23 mouse cellular contexts compared by ENCODE assay signal in genomic region chr1:115417645-115418044, GRCm38 (mm10).
DNase-seq lines count a peak whose midpoint lies in the region; ATAC-seq lines count a peak whose summit lies in the region.
"Had no signal": no experiment of that assay in that cellular context is flagged by ENCODE, and none has a peak within 500 bp of the region (broad histone marks: within the 10 kb centered on the region; RNA-seq: fewer than 3 reads in every experiment).

No protein-coding gene starts in this region.

- H3K36me3 ChIP-seq in forebrain, embryonic 14.5 days (ENCODE audit: control insufficient read depth, insufficient read depth, low read length) = no peaks in the 10 kb centered on the region
- H3K36me3 ChIP-seq in forebrain, embryonic 12.5 days (replicated peaks) = no peaks in the 10 kb centered on the region
- no peaks in the 10 kb centered on the region for H3K36me3 ChIP-seq in midbrain, embryonic 11.5 days (ENCODE audit: control insufficient read depth, insufficient read depth, low read length)
- H3K36me3 ChIP-seq in midbrain, embryonic 15.5 days (replicated peaks) = no peaks in the 10 kb centered on the region
- H3K36me3 ChIP-seq in neural tube, embryonic 12.5 days = no peaks in the 10 kb centered on the region
- H3K36me3 ChIP-seq: embryonic facial prominence, embryonic 12.5 days; G1E; heart, embryonic 15.5 days; hindbrain, embryonic 15.5 days had no signal

- peak; percentile 9 for DNase-seq in forebrain, embryonic 14.5 days (ENCODE audit: low spot score)
- no peak for DNase-seq in midbrain, embryonic 11.5 days (ENCODE audit: low spot score, missing footprints)
- no peak for DNase-seq in neural tube, embryonic 10.5 days (ENCODE audit: extremely low spot score, low spot score)
- DNase-seq: adrenal gland, adult 8-10 months; adrenal gland, postnatal 36 days; B cell, adult 2 months; cerebellum, adult 11-12 months; cerebellum, adult 9-10 months; cerebellum, postnatal 25 days; forebrain, postnatal 0 days; gastrocnemius, postnatal 14 days; heart, adult 2 months; heart, postnatal 14 days had no signal

- H3K4me3 ChIP-seq in forebrain, embryonic 14.5 days (ENCODE audit: low read depth, low read length) = no peak overlapping the region
- no peak overlapping the region for H3K4me3 ChIP-seq in forebrain, embryonic 12.5 days (replicated peaks)
- H3K4me3 ChIP-seq in midbrain, embryonic 11.5 days (ENCODE audit: low read depth, low read length) = no peak overlapping the region
- no peak overlapping the region for H3K4me3 ChIP-seq in midbrain, embryonic 15.5 days
- H3K4me3 ChIP-seq in neural tube, embryonic 12.5 days = no peak overlapping the region
- H3K4me3 ChIP-seq: embryonic facial prominence, embryonic 12.5 days; heart, adult 2 months; heart, embryonic 15.5 days; hindbrain, embryonic 15.5 days had no signal

- no peak overlapping the region for H3K9ac ChIP-seq in forebrain, embryonic 14.5 days (ENCODE audit: low read length)
- H3K9ac ChIP-seq in forebrain, embryonic 12.5 days = no peak overlapping the region
- no peak overlapping the region for H3K9ac ChIP-seq in midbrain, embryonic 11.5 days (ENCODE audit: low read length)
- H3K9ac ChIP-seq in midbrain, embryonic 15.5 days = no peak overlapping the region
- H3K9ac ChIP-seq in neural tube, embryonic 12.5 days = no peak overlapping the region
- H3K9ac ChIP-seq: embryonic facial prominence, embryonic 12.5 days; forebrain, postnatal 0 days; heart, embryonic 15.5 days; hindbrain, embryonic 15.5 days had no signal

- no peak overlapping the region for H3K4me2 ChIP-seq in forebrain, embryonic 14.5 days (ENCODE audit: low read length)
- no peak overlapping the region for H3K4me2 ChIP-seq in forebrain, embryonic 12.5 days
- no peak overlapping the region for H3K4me2 ChIP-seq in midbrain, embryonic 11.5 days
- H3K4me2 ChIP-seq in midbrain, embryonic 15.5 days = no peak overlapping the region
- no peak overlapping the region for H3K4me2 ChIP-seq in neural tube, embryonic 12.5 days (replicated peaks)
- H3K4me2 ChIP-seq: embryonic facial prominence, embryonic 12.5 days; heart, embryonic 11.5 days; heart, embryonic 15.5 days; hindbrain, embryonic 15.5 days had no signal

- no peaks in the 10 kb centered on the region for H3K9me3 ChIP-seq in forebrain, embryonic 14.5 days (replicated peaks; ENCODE audit: control insufficient read depth, low read length)
- H3K9me3 ChIP-seq in forebrain, embryonic 12.5 days = no peaks in the 10 kb centered on the region
- H3K9me3 ChIP-seq in midbrain, embryonic 11.5 days (ENCODE audit: control insufficient read depth, low read length) = no peaks in the 10 kb centered on the region
- H3K9me3 ChIP-seq in midbrain, embryonic 15.5 days = no peaks in the 10 kb centered on the region
- no peaks in the 10 kb centered on the region for H3K9me3 ChIP-seq in neural tube, embryonic 12.5 days
- H3K9me3 ChIP-seq: embryonic facial prominence, embryonic 12.5 days; heart, embryonic 15.5 days; hindbrain, embryonic 15.5 days had no signal

- WGBS in forebrain, embryonic 14.5 days = 70% methylated on average over 2 of the region's 2 CpGs
- 71% methylated on average over 2 of the region's 2 CpGs for WGBS in forebrain, embryonic 12.5 days
- WGBS in midbrain, embryonic 11.5 days = 84% methylated on average over 2 of the region's 2 CpGs
- 52% methylated on average over 2 of the region's 2 CpGs for WGBS in midbrain, embryonic 15.5 days
- 58% methylated on average over 2 of the region's 2 CpGs for WGBS in neural tube, embryonic 12.5 days

- ATAC-seq in forebrain, embryonic 14.5 days = no peak
- no peak for ATAC-seq in forebrain, embryonic 12.5 days (ENCODE audit: low FRiP score)
- ATAC-seq in midbrain, embryonic 11.5 days (ENCODE audit: low FRiP score) = peak; percentile 76
- no peak for ATAC-seq in midbrain, embryonic 15.5 days (replicated peaks)
- ATAC-seq in neural tube, embryonic 12.5 days (ENCODE audit: low FRiP score, low read depth) = peak; percentile 61; the same call in 1 of the 2 replicates
- ATAC-seq in cerebellum, adult (ENCODE audit: insufficient number of reproducible peaks, low FRiP score, low TSS enrichment) = no peak
- ATAC-seq: CD4-positive, CD25-positive, alpha-beta regulatory T cell, adult 4 months; forebrain, postnatal 0 days had no signal

- no peak overlapping the region for H3K27ac ChIP-seq in forebrain, embryonic 14.5 days (ENCODE audit: low read depth, low read length)
- H3K27ac ChIP-seq in forebrain, embryonic 12.5 days = no peak overlapping the region
- H3K27ac ChIP-seq in midbrain, embryonic 11.5 days (ENCODE audit: low read depth, low read length) = no peak overlapping the region
- no peak overlapping the region for H3K27ac ChIP-seq in midbrain, embryonic 15.5 days
- H3K27ac ChIP-seq in neural tube, embryonic 12.5 days = no peak overlapping the region
- H3K27ac ChIP-seq: embryonic facial prominence, embryonic 12.5 days; heart, adult 2 months; heart, embryonic 15.5 days; hindbrain, embryonic 15.5 days had no signal

- no peaks in the 10 kb centered on the region for H3K4me1 ChIP-seq in forebrain, embryonic 14.5 days (ENCODE audit: control insufficient read depth, insufficient read depth, low read length)
- H3K4me1 ChIP-seq in forebrain, embryonic 12.5 days = no peaks in the 10 kb centered on the region
- H3K4me1 ChIP-seq in midbrain, embryonic 11.5 days (ENCODE audit: control insufficient read depth, insufficient read depth, low read length) = no peaks in the 10 kb centered on the region
- no peaks in the 10 kb centered on the region for H3K4me1 ChIP-seq in midbrain, embryonic 15.5 days
- H3K4me1 ChIP-seq in neural tube, embryonic 12.5 days = no peaks in the 10 kb centered on the region
- H3K4me1 ChIP-seq: embryonic facial prominence, embryonic 12.5 days; heart, embryonic 15.5 days; hindbrain, embryonic 15.5 days had no signal

- no peaks in the 10 kb centered on the region for H3K27me3 ChIP-seq in forebrain, embryonic 14.5 days (replicated peaks; ENCODE audit: control insufficient read depth, insufficient read depth, low read length)
- no peaks in the 10 kb centered on the region for H3K27me3 ChIP-seq in forebrain, embryonic 12.5 days
- H3K27me3 ChIP-seq in midbrain, embryonic 11.5 days (ENCODE audit: control insufficient read depth, insufficient read depth, low read length) = no peaks in the 10 kb centered on the region
- H3K27me3 ChIP-seq in midbrain, embryonic 15.5 days (replicated peaks) = no peaks in the 10 kb centered on the region
- H3K27me3 ChIP-seq in neural tube, embryonic 12.5 days (replicated peaks) = no peaks in the 10 kb centered on the region
- H3K27me3 ChIP-seq: embryonic facial prominence, embryonic 12.5 days; heart, embryonic 15.5 days; hindbrain, embryonic 15.5 days had no signal

Comparison
In these comparisons a context has a peak if more than half of its experiments do, and no peak if none do; other contexts are left out.
1. ATAC-seq: peak in midbrain, embryonic 11.5 days (single experiment) and neural tube, embryonic 12.5 days (single experiment); none in forebrain, embryonic 14.5 days (single experiment), forebrain, embryonic 12.5 days (single experiment), midbrain, embryonic 15.5 days (single experiment) and cerebellum, adult (single experiment).